Mouse (Mus musculus) gastrocnemius, postnatal 36 days (tissue): ENCODE results near the gene Pou6f2. TPM values are rescaled to one million over a fixed set of nuclear protein-coding genes. Genes with fewer than 3 reads are reported as not detected.

Experiments used
- DNase-seq, 2 experiments: peaks; one replicate each; pipeline ENCODE4 v3.0.0; 2022
- intact Hi-C: fragments of 180-260 bp; cut with DNase I; formaldehyde crosslinking; loops from one replicate; pipeline ENCODE4 v1.15.1; 2025
- total RNA-seq, 2 experiments: library from RNA; stranded (reverse); gene quantifications; 2 replicates each; pipeline ENCODE4 v1.2.3; 2021

Gene Pou6f2
- total RNA-seq, 2 experiments from 2014 or later = not detected

GRCm38 (mm10) chr13:18253131-18253530 is 144.4 kb downstream of the Pou6f2 start:
- DNase-seq = no peak
- intact Hi-C loops = no loop called here

GRCm38 (mm10) chr13:18218566-18219234 is 178.8 kb downstream of the Pou6f2 start:
- intact Hi-C loops = no loop called here
- no peak for DNase-seq

GRCm38 (mm10) chr13:18211242-18211641 is 186.2 kb downstream of the Pou6f2 start:
- intact Hi-C loops = no loop called here

GRCm38 (mm10) chr13:18204476-18205250 is 192.8 kb downstream of the Pou6f2 start:
- no peak for DNase-seq
- intact Hi-C loops = no loop called here

More at GRCm38 (mm10) chr13:18211242-18211641, 186.2 kb downstream of the Pou6f2 start:
- DNase-seq = no peak

GRCm38 (mm10) chr13:18174003-18174402 is 223.5 kb downstream of the Pou6f2 start:
- DNase-seq = peak in 1 of 2 experiments; percentile 5
- intact Hi-C loops = no loop called here

- DNase-seq = no peak
- intact Hi-C loops = no loop called here
These were observed 224.5 kb downstream of the Pou6f2 start for GRCm38 (mm10) chr13:18173021-18173420.

- no peak for DNase-seq
- intact Hi-C loops = no loop called here
These were observed 225.2 kb downstream of the Pou6f2 start for GRCm38 (mm10) chr13:18172334-18172733.

GRCm38 (mm10) chr13:18164182-18164581 is 233.3 kb downstream of the Pou6f2 start:
- DNase-seq = no peak
- intact Hi-C loops = no loop called here

- DNase-seq = no peak
- intact Hi-C loops = no loop called here
These were observed 236.9 kb downstream of the Pou6f2 start for GRCm38 (mm10) chr13:18160566-18160965.

GRCm38 (mm10) chr13:18153949-18154582 is 243.4 kb downstream of the Pou6f2 start:
- no peak for DNase-seq
- intact Hi-C loops = no loop called here

GRCm38 (mm10) chr13:18133646-18134045 is 263.8 kb downstream of the Pou6f2 start:
- intact Hi-C loops = no loop called here
- no peak for DNase-seq

GRCm38 (mm10) chr13:18133193-18133592 is 264.3 kb downstream of the Pou6f2 start:
- DNase-seq = no peak
- intact Hi-C loops = no loop called here

GRCm38 (mm10) chr13:18131324-18131723 is 266.2 kb downstream of the Pou6f2 start:
- intact Hi-C loops = no loop called here
- no peak for DNase-seq

- DNase-seq = no peak
- intact Hi-C loops = no loop called here
These were observed 267.8 kb downstream of the Pou6f2 start for GRCm38 (mm10) chr13:18129697-18130096.

- intact Hi-C loops = no loop called here
- no peak for DNase-seq
These were observed 268.7 kb downstream of the Pou6f2 start for GRCm38 (mm10) chr13:18128826-18129225.

GRCm38 (mm10) chr13:18128053-18128452 is 269.4 kb downstream of the Pou6f2 start:
- DNase-seq = no peak
- intact Hi-C loops = no loop called here

- DNase-seq = no peak
- intact Hi-C loops = no loop called here
These were observed 271.4 kb downstream of the Pou6f2 start for GRCm38 (mm10) chr13:18126111-18126510.

GRCm38 (mm10) chr13:18125226-18126000 is 272.1 kb downstream of the Pou6f2 start:
- no peak for DNase-seq
- intact Hi-C loops = no loop called here

- intact Hi-C loops = no loop called here
- peak in 1 of 2 experiments; percentile 6 for DNase-seq
These were observed 273.1 kb downstream of the Pou6f2 start for GRCm38 (mm10) chr13:18124368-18124767.

- intact Hi-C loops = no loop called here
- no peak for DNase-seq
These were observed 277.1 kb downstream of the Pou6f2 start for GRCm38 (mm10) chr13:18120406-18120805.
